Mouse (Mus musculus): ENCODE measurements around the gene Peg3. TPM values are rescaled to one million over a fixed set of nuclear protein-coding genes. Genes with fewer than 3 reads are reported as not detected.

The Peg3 gene
- total and polyA plus RNA-seq, 3 experiments, result not detected

DNA sequence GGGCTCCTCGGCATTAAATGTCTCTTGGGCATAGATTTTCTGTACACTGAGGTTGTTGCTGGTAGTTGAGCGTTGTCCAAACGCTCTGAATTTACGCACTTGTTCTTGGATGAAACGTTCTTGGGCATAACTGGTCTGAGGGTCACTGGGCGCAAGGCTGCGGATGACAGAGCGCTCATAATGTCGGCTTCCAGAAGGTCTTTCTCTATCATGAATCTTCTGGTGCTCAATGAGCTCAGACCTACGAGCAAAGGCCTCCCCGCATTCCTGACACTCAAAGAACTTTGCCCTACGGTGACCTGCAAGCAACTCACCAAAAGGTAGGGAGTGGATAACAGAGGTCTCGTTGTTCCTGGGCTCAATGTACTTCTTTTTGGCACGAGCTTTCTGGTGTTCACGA lies 20.8 kb downstream of the Peg3 start:
- H3K4me2 ChIP-seq (ENCODE audit: insufficient read depth, low read depth, poor library complexity, severe bottlenecking), result no peak overlapping the region
- H3K9ac ChIP-seq (ENCODE audit: insufficient read depth, low read depth), result no peak overlapping the region
- no peaks in the 10 kb centered on the region for H3K79me2 ChIP-seq (replicated peaks; ENCODE audit: control insufficient read depth, extremely low read depth, insufficient read depth, poor library complexity, severe bottlenecking)
- peaks cover 76% of the 10 kb centered on the region for H3K9me3 ChIP-seq (replicated peaks; ENCODE audit: low read length)
- TF ChIP-seq SIN3A (IDR thresholded peaks at IDR 0.05; ENCODE audit: low read length) (no peak), BHLHE40 (IDR thresholded peaks at IDR 0.05; ENCODE audit: low read depth, low read length) (no peak), NRF1 (IDR thresholded peaks at IDR 0.05; ENCODE audit: low read depth, low read length) (no peak), IRF4 (IDR thresholded peaks at IDR 0.05; ENCODE audit: low read depth, low read length) (no peak), PAX5 (IDR thresholded peaks at IDR 0.05; ENCODE audit: low read length) (no peak), RCOR1 (conservative IDR thresholded peaks at IDR 0.05; ENCODE audit: low read depth, low read length) (no peak), EP300 (IDR thresholded peaks at IDR 0.05; ENCODE audit: low read length) (no peak), CHD2 (IDR thresholded peaks at IDR 0.05; ENCODE audit: low read length) (no peak), ETS1 (conservative IDR thresholded peaks at IDR 0.05; ENCODE audit: low read depth, low read length) (no peak), SMC3 (IDR thresholded peaks at IDR 0.05; ENCODE audit: low read depth, low read length) (no peak), RAD21 (IDR thresholded peaks at IDR 0.05; ENCODE audit: low read depth, low read length) (no peak), MEF2A (IDR thresholded peaks at IDR 0.05; ENCODE audit: borderline replicate concordance, low read depth, low read length) (no peak), MAZ (IDR thresholded peaks at IDR 0.05; ENCODE audit: low read depth, low read length) (no peak), MAX (IDR thresholded peaks at IDR 0.05; ENCODE audit: low read length) (no peak), JUN (IDR thresholded peaks at IDR 0.05; ENCODE audit: insufficient read depth, low read depth, low read length) (no peak), HCFC1 (IDR thresholded peaks at IDR 0.05; ENCODE audit: low read depth, low read length) (no peak), MXI1 (IDR thresholded peaks at IDR 0.05; ENCODE audit: low read depth, low read length) (no peak)
- H3K4me1 ChIP-seq (ENCODE audit: control insufficient read depth in 1 of 2, insufficient read depth in 2 of 2), result no peaks in the 10 kb centered on the region
- DNase-seq (ENCODE audit: extremely low read depth), result no peak
- H3K36me3 ChIP-seq (replicated peaks in 1 of 2; ENCODE audit: control insufficient read depth in 1 of 2, insufficient read depth in 1 of 2, low read length in 1 of 2), result no peaks in the 10 kb centered on the region
- dilution Hi-C loops (cut with MboI; ENCODE audit: extremely low pct_ligation_motif_present, extremely low pct_unique_long_range_greater_than_20kb, low sequenced_read_pairs) (no loop called here), in situ Hi-C loops (cut with MboI; ENCODE audit: low pct_ligation_motif_present, low pct_unique_long_range_greater_than_20kb, low sequenced_read_pairs) (no loop called here)
- H3K27ac ChIP-seq (ENCODE audit: insufficient read depth, low read depth), result no peak overlapping the region
- H3K27me3 ChIP-seq (replicated peaks), result no peaks in the 10 kb centered on the region
- H3K4me3 ChIP-seq (replicated peaks in 1 of 3; ENCODE audit: low read depth in 2 of 3, low read length in 2 of 3, poor library complexity in 1 of 3), result no peak overlapping the region

GRCm38 (mm10) chr7:6708451-6709180 lies 21.6 kb downstream of the Peg3 start:
- no peaks in the 10 kb centered on the region for H3K79me2 ChIP-seq (replicated peaks; ENCODE audit: control insufficient read depth, extremely low read depth, insufficient read depth, poor library complexity, severe bottlenecking)
- no peaks in the 10 kb centered on the region for H3K27me3 ChIP-seq (replicated peaks)
- DNase-seq (ENCODE audit: extremely low read depth), result no peak
- H3K4me1 ChIP-seq (ENCODE audit: control insufficient read depth in 1 of 2, insufficient read depth in 2 of 2), result no peaks in the 10 kb centered on the region
- H3K4me3 ChIP-seq (replicated peaks in 1 of 3; ENCODE audit: low read depth in 2 of 3, low read length in 2 of 3, poor library complexity in 1 of 3), result no peak overlapping the region
- in situ Hi-C loops (cut with MboI; ENCODE audit: low pct_ligation_motif_present, low pct_unique_long_range_greater_than_20kb, low sequenced_read_pairs), result no loop called here
- H3K27ac ChIP-seq (ENCODE audit: insufficient read depth, low read depth), result no peak overlapping the region
- H3K9ac ChIP-seq (ENCODE audit: insufficient read depth, low read depth), result no peak overlapping the region
- dilution Hi-C loops (cut with MboI; ENCODE audit: extremely low pct_ligation_motif_present, extremely low pct_unique_long_range_greater_than_20kb, low sequenced_read_pairs), result no loop called here
- H3K36me3 ChIP-seq (replicated peaks in 1 of 2; ENCODE audit: control insufficient read depth in 1 of 2, insufficient read depth in 1 of 2, low read length in 1 of 2), result no peaks in the 10 kb centered on the region
- TF ChIP-seq SIN3A (IDR thresholded peaks at IDR 0.05; ENCODE audit: low read length) (no peak), E2F4 (IDR thresholded peaks at IDR 0.05; ENCODE audit: insufficient replicate concordance, low read depth, low read length) (no peak), POLR2AphosphoS2 (IDR thresholded peaks at IDR 0.05; ENCODE audit: low read depth, low read length) (no peak), MEF2A (IDR thresholded peaks at IDR 0.05; ENCODE audit: borderline replicate concordance, low read depth, low read length) (no peak), MAX (IDR thresholded peaks at IDR 0.05; ENCODE audit: low read length) (no peak), CHD2 (IDR thresholded peaks at IDR 0.05; ENCODE audit: low read length) (no peak), UBTF (IDR thresholded peaks at IDR 0.05; ENCODE audit: low read depth, low read length) (no peak), KAT2A (IDR thresholded peaks at IDR 0.05; ENCODE audit: insufficient replicate concordance, low read length) (no peak), GABPA (IDR thresholded peaks at IDR 0.05; ENCODE audit: insufficient replicate concordance, low read depth, low read length) (no peak), CHD1 (IDR thresholded peaks at IDR 0.05; ENCODE audit: low read depth, low read length) (no peak), NELFE (IDR thresholded peaks at IDR 0.05; ENCODE audit: low read depth, low read length) (no peak), HCFC1 (IDR thresholded peaks at IDR 0.05; ENCODE audit: low read depth, low read length) (no peak), BHLHE40 (IDR thresholded peaks at IDR 0.05; ENCODE audit: low read depth, low read length) (no peak), NRF1 (IDR thresholded peaks at IDR 0.05; ENCODE audit: low read depth, low read length) (no peak), MYC (IDR thresholded peaks at IDR 0.05; ENCODE audit: low read depth, low read length) (no peak), TBP (conservative IDR thresholded peaks at IDR 0.05; ENCODE audit: low read depth, low read length) (no peak), RCOR1 (conservative IDR thresholded peaks at IDR 0.05; ENCODE audit: low read depth, low read length) (no peak), PAX5 (IDR thresholded peaks at IDR 0.05; ENCODE audit: low read length) (no peak)
- H3K4me2 ChIP-seq (ENCODE audit: insufficient read depth, low read depth, poor library complexity, severe bottlenecking), result no peak overlapping the region
- peaks cover 76% of the 10 kb centered on the region for H3K9me3 ChIP-seq (replicated peaks; ENCODE audit: low read length)

Data from CH12.LX (cell line).